Mouse (Mus musculus) limb, embryonic 12.5 days (tissue): Measurements from ENCODE around the gene Ermap. TPM values are rescaled to one million over a fixed set of nuclear protein-coding genes. Genes with fewer than 3 reads are reported as not detected.

ENCODE experiments used
- ATAC-seq: fragments of 200-750 bp; cut with Nextera tagmentation; 2 replicates; pipeline ENCODE4 v1.8.0; 2017; ENCODE audit warnings: low read depth, moderate TSS enrichment; ENCODE audit not compliant: insufficient number of reproducible peaks, insufficient read depth, low FRiP score, low TSS enrichment
- H3K27ac ChIP-seq: fragments of 300-500 bp; sonication (generic); 2 replicates; pipeline ENCODE4 v1.5.1; 2016; ENCODE audit warnings: mild to moderate bottlenecking, moderate library complexity
- H3K27me3 ChIP-seq: fragments of 300-500 bp; sonication (generic); 2 replicates; pipeline ENCODE4 v1.6.1; 2016; ENCODE audit warnings: mild to moderate bottlenecking, moderate library complexity
- H3K36me3 ChIP-seq: fragments of 300-500 bp; sonication (generic); 2 replicates; pipeline ENCODE4 v1.6.1; 2016; ENCODE audit warnings: mild to moderate bottlenecking, moderate library complexity
- H3K4me1 ChIP-seq: fragments of 300-500 bp; sonication (generic); replicated peaks from 2 replicates; pipeline ENCODE4 v1.6.1; 2016
- H3K4me2 ChIP-seq: fragments of 300-500 bp; sonication (generic); 2 replicates; pipeline ENCODE4 v1.6.1; 2016; ENCODE audit warnings: mild to moderate bottlenecking, moderate library complexity
- H3K4me3 ChIP-seq: fragments of 300-500 bp; sonication (generic); replicated peaks from 2 replicates; pipeline ENCODE4 v1.5.1; 2016; ENCODE audit warnings: mild to moderate bottlenecking
- H3K9ac ChIP-seq: fragments of 300-500 bp; sonication (generic); replicated peaks from 2 replicates; pipeline ENCODE4 v1.6.1; 2016; ENCODE audit warnings: mild to moderate bottlenecking, moderate library complexity
- H3K9me3 ChIP-seq: fragments of 300-500 bp; sonication (generic); 2 replicates; pipeline ENCODE4 v1.6.1; 2016; ENCODE audit warnings: mild to moderate bottlenecking, moderate library complexity
- WGBS: fragments of 180-500 bp; shearing (Covaris S2); methylation state at CpG from one replicate; pipeline ENCODE4 v1.1.7; 2016; 5-methylcytosine and 5-hydroxymethylcytosine counted together
- microRNA counts: library from miRNA; unstranded; fragments of <30 nt; microRNA quantifications from one replicate; lab custom pipeline; 2017
- microRNA-seq: library from miRNA; unstranded; fragments of <30 nt; microRNA quantifications from one replicate; pipeline ENCODE4, GENCODE M21; 2017
- polyA plus RNA-seq: library from polyadenylated mRNA; unstranded; fragments of >200 nt; fragmentation: Nextera tagmentation; extraction: Ambion mirVana; gene quantifications from 2 replicates; pipeline ENCODE4 v1.2.1, GENCODE M21; 2016

Ermap gene
- polyA plus RNA-seq, 1 experiment from 2014 or later: 7.3 TPM

GRCm38 (mm10) chr4:119133860-119134259 lies 56.0 kb downstream of the Ermap start:
- no peak for ATAC-seq
- Histone ChIP-seq H3K4me3 (no peak overlapping the region), H3K9ac (no peak overlapping the region), H3K27me3 (no peaks in the 10 kb centered on the region), H3K9me3 (no peaks in the 10 kb centered on the region), H3K36me3 (peaks cover 91% of the 10 kb centered on the region), H3K27ac (no peak overlapping the region), H3K4me2 (no peak overlapping the region), H3K4me1 (peaks cover 9% of the 10 kb centered on the region; the same call in 1 of the 2 replicates)
- WGBS: 91% methylated on average over 13 of the region's 13 CpGs

GRCm38 (mm10) chr4:119133306-119133705 lies 56.5 kb downstream of the Ermap start:
- no peak for ATAC-seq
- H3K4me2 ChIP-seq: no peak overlapping the region
- H3K4me3 ChIP-seq: no peak overlapping the region
- H3K4me1 ChIP-seq: peaks cover 9% of the 10 kb centered on the region; the same call in 1 of the 2 replicates
- H3K36me3 ChIP-seq: peaks cover 96% of the 10 kb centered on the region
- 93% methylated on average over 13 of the region's 13 CpGs for WGBS
- H3K27ac ChIP-seq: no peak overlapping the region
- no peaks in the 10 kb centered on the region for H3K27me3 ChIP-seq
- no peak overlapping the region for H3K9ac ChIP-seq
- no peaks in the 10 kb centered on the region for H3K9me3 ChIP-seq

- Histone ChIP-seq H3K9me3 (no peaks in the 10 kb centered on the region), H3K4me1 (0 out of 2 replicates have a peak, but pooled peaks cover 4% of the 10 kb centered on the region), H3K4me3 (no peak overlapping the region), H3K9ac (no peak overlapping the region), H3K27me3 (no peaks in the 10 kb centered on the region), H3K27ac (no peak overlapping the region), H3K4me2 (no peak overlapping the region), H3K36me3 (peaks cover 99% of the 10 kb centered on the region)
- WGBS: 86% methylated on average over 8 of the region's 8 CpGs
- no peak for ATAC-seq
Observed at GRCm38 (mm10) chr4:119131189-119131910, 58.5 kb downstream of the Ermap start.

GRCm38 (mm10) chr4:119129096-119129495 lies 60.7 kb downstream of the Ermap start:
- no peak overlapping the region for H3K4me3 ChIP-seq
- H3K27me3 ChIP-seq: no peaks in the 10 kb centered on the region
- no peak overlapping the region for H3K4me2 ChIP-seq
- H3K36me3 ChIP-seq: peaks cover 98% of the 10 kb centered on the region
- H3K9me3 ChIP-seq: no peaks in the 10 kb centered on the region
- H3K4me1 ChIP-seq: 0 out of 2 replicates have a peak, but pooled peaks cover 4% of the 10 kb centered on the region
- WGBS: 85% methylated on average over 1 of the region's 1 CpGs
- H3K27ac ChIP-seq: no peak overlapping the region
- ATAC-seq: no peak
- no peak overlapping the region for H3K9ac ChIP-seq

GRCm38 (mm10) chr4:119128547-119128946 lies 61.3 kb downstream of the Ermap start:
- Histone ChIP-seq H3K9ac (no peak overlapping the region), H3K4me2 (no peak overlapping the region), H3K4me3 (no peak overlapping the region), H3K9me3 (no peaks in the 10 kb centered on the region), H3K27ac (no peak overlapping the region), H3K36me3 (peaks cover 98% of the 10 kb centered on the region), H3K4me1 (0 out of 2 replicates have a peak, but pooled peaks cover 4% of the 10 kb centered on the region), H3K27me3 (no peaks in the 10 kb centered on the region)
- WGBS: 91% methylated on average over 7 of the region's 7 CpGs
- ATAC-seq: no peak

GRCm38 (mm10) chr4:119127229-119127628 lies 62.6 kb downstream of the Ermap start:
- Histone ChIP-seq H3K4me2 (no peak overlapping the region), H3K4me1 (0 out of 2 replicates have a peak, but pooled peaks cover 4% of the 10 kb centered on the region), H3K36me3 (peaks cover 98% of the 10 kb centered on the region), H3K27me3 (no peaks in the 10 kb centered on the region), H3K4me3 (no peak overlapping the region), H3K27ac (no peak overlapping the region), H3K9me3 (no peaks in the 10 kb centered on the region), H3K9ac (no peak overlapping the region)
- 63% methylated on average over 6 of the region's 6 CpGs for WGBS
- ATAC-seq: no peak

- H3K9me3 ChIP-seq: no peaks in the 10 kb centered on the region
- no peaks in the 10 kb centered on the region for H3K27me3 ChIP-seq
- no peak overlapping the region for H3K4me3 ChIP-seq
- 0 out of 2 replicates have a peak, but pooled peaks cover 4% of the 10 kb centered on the region for H3K4me1 ChIP-seq
- no peak overlapping the region for H3K9ac ChIP-seq
- peaks cover 98% of the 10 kb centered on the region for H3K36me3 ChIP-seq
- H3K4me2 ChIP-seq: no peak overlapping the region
- 82% methylated on average over 9 of the region's 9 CpGs for WGBS
- no peak overlapping the region for H3K27ac ChIP-seq
- no peak for ATAC-seq
Observed at GRCm38 (mm10) chr4:119125577-119126270, 64.1 kb downstream of the Ermap start.

MicroRNAs encoded within 50 kb of the gene (microRNA counts, 519-probe panel; counts per million panel counts)
- microRNA mmu-miR-1957 (lab: Ali Mortazavi, UCI): not detected

Small RNA genes lying within 50 kb of the gene (microRNA-seq; reads per million reads assigned to microRNA genes)
- gene Mir1957a: not detected

Other genes with a start within 250 kb of the Ermap start
- gene Lao1, start 228.4 kb downstream of the Ermap start, polyA plus RNA-seq: not detected in 2 replicates
- 98.1 and 100 TPM in 2 replicates for gene Slc2a1, start 81.3 kb downstream of the Ermap start, polyA plus RNA-seq
- 8.4 and 8.7 TPM in 2 replicates for gene Zfp691, start 15.8 kb downstream of the Ermap start, polyA plus RNA-seq
- 179 and 182 TPM in 2 replicates for gene Svbp, start 5.3 kb upstream of the Ermap start, polyA plus RNA-seq
- not detected in 2 replicates for gene Tmem269, start 28.2 kb upstream of the Ermap start, polyA plus RNA-seq
- 41.6 and 45.3 TPM in 2 replicates for gene AU022252, start 42.7 kb upstream of the Ermap start, polyA plus RNA-seq
- gene P3h1, start 42.9 kb upstream of the Ermap start, polyA plus RNA-seq: 29.6 and 30.0 TPM in 2 replicates
- 0.08 and 0.14 TPM in 2 replicates for gene Cldn19, start 65.4 kb upstream of the Ermap start, polyA plus RNA-seq
- 1,031 and 1,057 TPM in 2 replicates for gene Ybx1, start 104.6 kb upstream of the Ermap start, polyA plus RNA-seq
- gene Ppih, start 130.5 kb upstream of the Ermap start, polyA plus RNA-seq: 127 and 133 TPM in 2 replicates
- 7.4 and 8.0 TPM in 2 replicates for gene Ccdc30, start 225.5 kb upstream of the Ermap start, polyA plus RNA-seq
- 34.2 and 36.3 TPM in 2 replicates for gene Ppcs, start 232.4 kb upstream of the Ermap start, polyA plus RNA-seq
- gene Zmynd12, start 232.8 kb upstream of the Ermap start, polyA plus RNA-seq: 0.33 and 0.45 TPM in 2 replicates